Mouse (Mus musculus): ENCODE data around the gene Slc25a33.

DNA sequence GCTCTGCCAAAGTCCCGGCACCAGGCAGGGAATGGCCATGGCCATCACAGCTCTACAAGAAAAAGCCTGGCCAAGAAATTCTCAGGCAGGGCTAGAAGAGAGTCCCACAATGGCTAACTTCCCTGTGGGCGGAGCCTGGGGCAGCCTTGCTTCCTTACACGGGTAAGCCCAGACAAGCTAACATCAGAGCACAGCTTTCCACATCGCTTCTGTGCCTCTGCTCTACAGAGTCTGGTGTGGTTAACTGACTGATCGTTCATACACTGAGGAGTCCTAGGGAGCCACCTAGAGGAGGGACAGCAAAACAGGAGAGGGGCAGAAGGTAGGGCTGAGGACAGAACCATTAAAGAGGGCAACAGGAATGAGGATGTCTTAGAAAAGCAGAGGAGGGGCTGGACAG is 63.6 kb downstream of the Slc25a33 start:
- peak; percentile 92 for TF ChIP-seq CTCF (IDR thresholded peaks at IDR 0.05; ENCODE audit: low read depth)
- TF ChIP-seq EP300 (IDR thresholded peaks at IDR 0.05; ENCODE audit: low read depth), result no peak
